Mouse (Mus musculus): ENCODE data around the gene Atf3.
A peak's percentile ranks its signal among the peaks of the same experiment; 100 is the strongest.

Atf3 gene

DNA sequence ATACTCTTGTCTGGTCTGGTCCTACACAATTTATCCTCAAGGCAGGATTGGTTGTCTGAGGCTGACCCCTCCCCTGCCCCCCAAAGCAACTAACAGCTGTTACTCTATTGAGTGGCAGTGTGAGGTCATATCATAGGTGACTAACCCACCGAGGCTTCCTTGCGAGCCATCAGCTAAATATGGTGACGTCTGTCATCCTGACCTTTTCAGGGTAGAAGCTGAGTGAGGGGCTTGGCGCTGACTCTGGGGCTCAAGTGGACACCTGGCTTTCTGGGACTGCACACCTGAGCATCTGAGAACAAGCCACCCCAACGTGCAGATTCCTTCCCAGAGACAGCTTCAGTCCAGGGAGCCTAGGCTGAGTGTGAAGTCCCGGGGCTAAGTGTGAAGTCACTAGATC lies at the start of gene Atf3:
Atf3 (minus strand) TSS at position 101 of the 400 bp plus-strand sequence.
- no peak for DNase-seq (ENCODE audit: low read depth in 2 of 2, low spot score in 2 of 2)

- no peak for DNase-seq (ENCODE audit: low read depth in 2 of 2, low spot score in 2 of 2)
Observed at GRCm38 (mm10) chr1:191267162-191267561, 49.3 kb upstream of the Atf3 start.

GRCm38 (mm10) chr1:191263471-191263870 lies 45.6 kb upstream of the Atf3 start:
- DNase-seq (ENCODE audit: low read depth in 2 of 2, low spot score in 2 of 2): no peak

DNA sequence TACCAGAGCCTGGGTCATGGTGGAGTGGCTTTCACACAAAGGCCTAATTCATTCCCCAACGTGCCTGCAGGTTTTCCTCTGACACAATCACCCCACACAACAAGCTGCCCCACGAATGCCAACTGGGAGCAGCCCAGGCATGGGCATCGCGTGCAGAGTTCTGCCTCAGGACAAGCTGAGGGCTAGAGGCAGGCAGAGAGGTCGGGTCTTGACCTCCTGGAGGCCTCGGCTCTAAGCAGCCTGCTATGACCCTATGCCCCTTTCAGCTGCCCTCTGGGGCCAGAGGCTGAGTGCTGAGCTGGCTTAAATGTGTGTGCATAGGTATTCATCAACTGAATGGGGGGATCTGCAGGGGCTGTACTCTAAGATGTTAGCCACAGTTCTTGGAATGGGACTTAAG lies 44.0 kb upstream of the Atf3 start:
- DNase-seq (ENCODE audit: low read depth in 2 of 2, low spot score in 2 of 2): no peak

GRCm38 (mm10) chr1:191259661-191260060 lies 41.8 kb upstream of the Atf3 start:
- no peak for DNase-seq (ENCODE audit: low read depth in 2 of 2, low spot score in 2 of 2)

DNA sequence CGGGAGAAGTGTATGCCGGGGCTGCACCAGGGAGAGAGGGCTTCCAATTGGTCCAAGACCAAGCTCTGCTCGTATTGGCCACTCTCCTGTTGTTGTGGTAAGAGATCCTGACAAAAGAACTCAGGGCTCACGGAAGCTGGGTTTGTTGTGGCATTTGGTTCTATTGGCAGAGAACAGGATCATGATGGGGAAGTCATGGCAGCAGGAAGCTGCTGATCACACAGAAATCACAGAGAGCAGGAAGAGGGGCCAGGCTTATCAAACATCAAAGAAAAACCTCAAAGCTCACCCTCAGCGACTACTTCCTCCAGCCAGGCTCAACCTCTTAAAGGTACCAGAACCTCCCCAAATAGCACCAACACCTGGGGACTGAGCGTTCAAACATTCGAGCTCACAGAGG lies 41.3 kb upstream of the Atf3 start:
- DNase-seq (ENCODE audit: low read depth in 2 of 2, low spot score in 2 of 2): peak; percentile 30 to 45

- no peak for DNase-seq (ENCODE audit: low read depth in 2 of 2, low spot score in 2 of 2)
Observed at GRCm38 (mm10) chr1:191258521-191258920, 40.7 kb upstream of the Atf3 start.

DNA sequence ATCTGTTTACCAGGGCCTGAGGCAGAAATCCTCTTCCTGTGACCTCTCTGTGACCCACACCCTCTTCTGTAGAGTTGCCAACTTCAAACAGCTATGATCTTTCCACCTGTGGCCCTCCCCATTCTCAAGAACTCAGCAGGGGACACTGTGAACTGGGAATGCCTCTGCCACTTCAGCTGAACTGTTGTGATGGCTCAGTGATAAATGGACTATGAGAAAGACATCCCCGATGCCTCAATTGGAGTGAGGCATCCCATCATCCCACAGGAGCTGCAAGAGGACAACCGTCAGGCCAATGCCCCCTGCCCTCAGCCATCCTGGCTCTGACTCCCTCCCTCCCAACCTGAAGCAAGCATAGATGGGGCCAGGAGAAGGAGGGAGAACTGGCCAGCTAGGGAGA lies 40.1 kb upstream of the Atf3 start:
- DNase-seq (ENCODE audit: low read depth in 2 of 2, low spot score in 2 of 2): peak in 1 of 2 experiments; percentile 8

DNA sequence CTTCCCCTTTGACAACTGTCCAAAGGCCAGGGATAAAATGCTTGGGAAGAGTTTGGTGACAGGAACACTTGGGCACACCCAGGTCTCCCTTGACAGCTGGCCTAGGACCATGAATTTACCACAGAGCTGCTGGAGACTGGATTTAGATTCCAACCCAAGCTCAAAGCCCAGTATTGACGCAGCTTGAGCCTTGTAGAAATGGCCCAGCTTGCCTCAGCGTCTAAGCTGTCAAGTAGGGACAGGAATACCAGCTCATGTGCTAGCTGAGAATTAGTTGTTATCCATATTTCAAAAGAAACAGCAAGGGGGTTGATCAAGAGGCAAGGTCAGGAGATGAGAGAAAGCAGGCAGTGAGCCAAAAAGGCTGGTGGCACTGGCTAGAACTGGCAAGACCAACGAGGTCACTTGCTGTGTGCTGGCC lies 39.5 kb upstream of the Atf3 start:
- DNase-seq (ENCODE audit: low read depth in 2 of 2, low spot score in 2 of 2): no peak

DNA sequence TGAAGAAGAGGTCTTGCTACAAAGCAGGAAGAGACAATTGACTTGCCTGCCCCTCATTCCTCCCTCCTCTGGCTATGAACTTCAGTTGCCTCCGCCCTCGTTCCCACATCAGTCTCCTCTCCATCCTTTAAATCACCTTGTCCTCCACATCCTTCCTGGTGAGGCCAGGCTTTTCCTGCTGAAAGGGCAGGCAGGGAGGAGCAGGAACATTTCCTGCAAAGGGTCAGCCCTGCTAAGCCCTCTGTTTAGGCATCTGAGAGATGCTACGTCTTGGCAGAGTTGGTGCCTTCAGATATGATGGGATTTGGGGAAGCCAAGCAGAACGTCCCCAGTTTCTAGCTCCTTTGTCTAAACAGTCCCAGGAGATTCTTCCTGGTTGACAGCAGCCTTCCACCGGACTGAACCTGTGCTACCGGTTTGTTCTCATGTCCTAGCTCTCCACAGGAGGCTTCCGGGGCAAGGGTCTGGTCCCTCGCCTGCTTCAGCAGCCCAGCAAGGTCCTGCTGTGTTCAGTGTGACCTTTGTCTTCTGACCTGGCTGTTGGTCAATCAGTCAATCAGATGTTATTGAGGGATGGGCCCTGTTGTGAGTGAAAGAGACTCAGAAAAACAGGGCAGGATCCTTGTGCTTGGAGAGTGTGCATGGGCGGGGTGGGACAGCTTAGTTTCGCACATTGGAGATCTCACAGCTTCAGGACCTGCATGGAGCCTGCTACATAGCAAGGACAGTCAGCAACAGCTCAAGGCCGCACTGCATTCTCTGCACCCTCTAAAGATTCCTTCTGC lies 38.9 kb upstream of the Atf3 start:
- no peak for DNase-seq (ENCODE audit: low read depth in 2 of 2, low spot score in 2 of 2)

- DNase-seq (ENCODE audit: low read depth in 2 of 2, low spot score in 2 of 2): no peak
Observed at GRCm38 (mm10) chr1:191256134-191256533, 38.3 kb upstream of the Atf3 start.

DNA sequence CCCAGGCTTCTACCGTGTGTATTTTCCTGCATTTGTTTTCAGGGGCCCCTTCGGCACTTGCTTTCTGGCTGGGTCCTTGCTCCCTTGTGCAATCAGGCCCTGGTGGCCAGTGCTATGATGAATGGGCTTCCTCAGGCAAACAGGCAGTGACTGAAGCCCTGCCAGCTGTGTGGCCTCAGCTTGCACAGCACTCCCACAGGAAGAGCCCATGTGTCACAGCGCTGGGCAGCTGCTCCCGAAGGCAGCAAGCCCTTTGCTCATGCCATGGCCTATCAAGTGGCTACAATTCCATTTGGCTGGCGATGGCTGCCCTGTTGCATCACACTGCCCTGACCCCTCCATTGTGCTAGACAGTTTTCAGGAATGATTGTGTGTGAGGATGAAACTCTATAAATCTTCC lies 36.6 kb upstream of the Atf3 start:
- no peak for DNase-seq (ENCODE audit: low read depth in 2 of 2, low spot score in 2 of 2)

GRCm38 (mm10) chr1:191253636-191254035 lies 35.8 kb upstream of the Atf3 start:
- DNase-seq (ENCODE audit: low read depth in 2 of 2, low spot score in 2 of 2): no peak

- no peak for DNase-seq (ENCODE audit: low read depth in 2 of 2, low spot score in 2 of 2)
Observed at GRCm38 (mm10) chr1:191249975-191250374, 32.1 kb upstream of the Atf3 start.

DNA sequence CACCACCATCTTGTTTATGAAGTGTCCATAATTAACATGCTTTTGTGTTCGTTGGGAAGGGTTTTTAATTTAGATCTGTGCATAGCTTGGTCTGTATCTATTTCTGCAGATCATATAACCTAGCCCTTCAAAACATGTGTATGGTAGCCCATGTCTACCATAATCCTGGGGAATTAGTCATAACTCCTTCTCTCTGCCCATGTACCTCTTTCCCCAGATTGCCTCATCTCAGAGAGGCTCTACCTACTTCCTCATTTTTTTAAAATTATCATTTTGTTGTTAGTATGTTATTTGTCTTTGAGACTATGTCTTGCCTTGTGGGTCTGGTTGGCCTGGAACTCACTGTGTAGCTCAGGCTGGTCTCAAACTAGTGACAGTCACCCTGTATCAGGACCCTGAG lies 30.6 kb upstream of the Atf3 start:
- DNase-seq (ENCODE audit: low read depth in 2 of 2, low spot score in 2 of 2): no peak

- DNase-seq (ENCODE audit: low read depth in 2 of 2, low spot score in 2 of 2): no peak
Observed at GRCm38 (mm10) chr1:191247561-191247960, 29.7 kb upstream of the Atf3 start.

- no peak for DNase-seq (ENCODE audit: low read depth in 2 of 2, low spot score in 2 of 2)
Observed at GRCm38 (mm10) chr1:191243855-191244254, 26.0 kb upstream of the Atf3 start.

DNA sequence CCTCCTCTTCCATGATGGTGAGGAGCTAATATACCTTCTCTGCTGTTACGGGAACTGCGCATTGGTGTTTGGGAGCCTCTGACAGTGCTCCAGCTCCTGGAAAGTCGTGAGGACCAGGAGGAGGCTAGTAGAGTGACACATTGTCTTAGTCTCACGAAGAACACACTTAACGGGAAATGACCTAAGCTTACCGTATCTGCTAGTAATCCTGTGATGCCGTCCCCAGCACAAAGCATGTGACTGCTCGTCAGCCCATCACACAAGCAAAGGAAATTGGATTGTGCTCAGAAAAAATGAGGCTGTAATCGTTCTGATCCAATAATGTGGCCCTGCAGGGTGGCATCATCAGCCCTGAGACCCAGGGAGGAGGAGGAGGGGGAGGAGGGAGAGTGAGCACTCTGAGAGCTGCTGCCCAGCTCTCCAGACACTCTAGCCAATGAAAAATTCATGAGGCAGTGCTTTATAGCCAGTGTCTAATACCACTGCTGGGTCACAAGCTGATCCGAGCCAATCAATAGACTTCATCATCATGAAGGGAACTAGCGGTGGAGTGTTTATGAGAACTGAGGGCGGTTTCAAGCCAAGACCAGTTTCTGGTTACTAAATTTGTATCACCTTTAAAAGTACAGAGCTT lies 24.3 kb upstream of the Atf3 start:
- DNase-seq (ENCODE audit: low read depth in 2 of 2, low spot score in 2 of 2): no peak

- no peak for DNase-seq (ENCODE audit: low read depth in 2 of 2, low spot score in 2 of 2)
Observed at GRCm38 (mm10) chr1:191241574-191241973, 23.7 kb upstream of the Atf3 start.

DNA sequence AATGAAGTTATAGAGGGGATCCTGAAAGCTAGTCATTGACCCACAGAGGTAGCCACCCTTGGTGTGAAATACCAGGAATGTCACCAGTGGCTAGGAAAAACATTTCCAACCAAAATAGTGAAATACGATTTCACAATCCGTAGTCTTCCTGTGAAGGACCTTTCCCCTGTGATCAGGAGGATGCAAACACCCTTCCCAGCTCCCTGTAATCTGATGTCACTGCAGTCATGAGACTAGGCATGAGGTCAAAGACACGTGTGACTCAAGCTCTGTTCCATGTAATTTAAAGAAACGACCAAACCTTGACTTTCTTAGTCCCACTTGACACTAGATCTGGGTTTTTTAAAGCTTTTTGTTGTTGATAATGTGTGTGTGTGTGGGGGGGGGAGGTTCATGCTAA lies 21.8 kb upstream of the Atf3 start:
- no peak for DNase-seq (ENCODE audit: low read depth in 2 of 2, low spot score in 2 of 2)

- no peak for DNase-seq (ENCODE audit: low read depth in 2 of 2, low spot score in 2 of 2)
Observed at GRCm38 (mm10) chr1:191235788-191236542, 18.1 kb upstream of the Atf3 start.

GRCm38 (mm10) chr1:191234837-191235236 lies 17.0 kb upstream of the Atf3 start:
- no peak for DNase-seq (ENCODE audit: low read depth in 2 of 2, low spot score in 2 of 2)

All from CD8-positive naive resting alpha-beta T cell, adult 2 months (primary cell).